Mouse (Mus musculus) kidney, embryonic 15.5 days (tissue): ENCODE data around the gene Olfr722. TPM values are rescaled to one million over a fixed set of nuclear protein-coding genes. Genes with fewer than 3 reads are reported as not detected.
"Not testable (repeated sequence)": the region's sequence is repeated elsewhere in the genome, so short reads cannot be mapped to it uniquely, and the experiment has no call there.

Experiments used
- ATAC-seq: fragments of 200-750 bp; cut with Nextera tagmentation; replicated peaks from 2 replicates; pipeline ENCODE4 v1.8.0; 2017; ENCODE audit warnings: moderate TSS enrichment; ENCODE audit not compliant: low FRiP score
- H3K27ac ChIP-seq: fragments of 300-500 bp; sonication (generic); 2 replicates; pipeline ENCODE4 v1.5.1; 2015; ENCODE audit warnings: mild to moderate bottlenecking, inconsistent platforms
- H3K27me3 ChIP-seq: fragments of 300-500 bp; sonication (generic); 2 replicates; pipeline ENCODE4 v1.6.1; 2015; ENCODE audit warnings: inconsistent platforms
- H3K36me3 ChIP-seq: fragments of 300-500 bp; sonication (generic); 2 replicates; pipeline ENCODE4 v1.6.1; 2015; ENCODE audit warnings: inconsistent platforms
- H3K4me1 ChIP-seq: fragments of 300-500 bp; sonication (generic); 2 replicates; pipeline ENCODE4 v1.6.1; 2015; ENCODE audit warnings: inconsistent platforms
- H3K4me2 ChIP-seq: fragments of 300-500 bp; sonication (generic); 2 replicates; pipeline ENCODE4 v1.6.1; 2015; ENCODE audit warnings: moderate library complexity, mild to moderate bottlenecking, inconsistent platforms
- H3K4me3 ChIP-seq: fragments of 300-500 bp; sonication (generic); replicated peaks from 2 replicates; pipeline ENCODE4 v1.5.1; 2015; ENCODE audit warnings: mild to moderate bottlenecking, inconsistent platforms
- H3K9ac ChIP-seq: fragments of 300-500 bp; sonication (generic); 2 replicates; pipeline ENCODE4 v1.6.1; 2015; ENCODE audit warnings: mild to moderate bottlenecking, inconsistent platforms
- H3K9me3 ChIP-seq: fragments of 300-500 bp; sonication (generic); replicated peaks from 2 replicates; pipeline ENCODE4 v1.6.1; 2016; ENCODE audit warnings: inconsistent platforms
- polyA plus RNA-seq: library from polyadenylated mRNA; unstranded; fragments of >200 nt; fragmentation: Nextera tagmentation; extraction: Ambion mirVana; gene quantifications from 2 replicates; pipeline ENCODE4 v1.2.1, GENCODE M21; 2015

Olfr722 gene
- not detected in 2 replicates for polyA plus RNA-seq

GRCm38 (mm10) chr14:49901899-49902298, at the start of gene Olfr722:
TSS of gene Olfr722 (minus strand) at chr14:49901999.
- H3K4me3 ChIP-seq: no peak within 1 kb of the TSS
- ATAC-seq: no peak
- H3K4me1 ChIP-seq: no peaks in the 10 kb centered on the region
- H3K36me3 ChIP-seq: no peaks in the 10 kb centered on the region
- H3K27ac ChIP-seq: no peak within 1 kb of the TSS
- H3K9ac ChIP-seq: no peak within 1 kb of the TSS
- no peak within 1 kb of the TSS for H3K4me2 ChIP-seq
- no peaks in the 10 kb centered on the region for H3K27me3 ChIP-seq
- no peaks in the 10 kb centered on the region for H3K9me3 ChIP-seq

GRCm38 (mm10) chr14:49931687-49932086, 29.9 kb upstream of the Olfr722 start, which contains the start of gene Olfr723:
TSS of gene Olfr723 (minus strand) at chr14:49931787.
- not testable (repeated sequence) for H3K4me1 ChIP-seq, H3K36me3 ChIP-seq, H3K9ac ChIP-seq, H3K27ac ChIP-seq, H3K4me2 ChIP-seq, H3K4me3 ChIP-seq, H3K9me3 ChIP-seq, ATAC-seq, H3K27me3 ChIP-seq

GRCm38 (mm10) chr14:49860387-49860786, 41.4 kb downstream of the Olfr722 start:
- H3K4me1 ChIP-seq: no peaks in the 10 kb centered on the region
- no peak overlapping the region for H3K27ac ChIP-seq
- H3K4me3 ChIP-seq: no peak overlapping the region
- H3K9me3 ChIP-seq: no peaks in the 10 kb centered on the region
- no peaks in the 10 kb centered on the region for H3K36me3 ChIP-seq
- H3K27me3 ChIP-seq: no peaks in the 10 kb centered on the region
- no peak overlapping the region for H3K4me2 ChIP-seq
- H3K9ac ChIP-seq: no peak overlapping the region
- ATAC-seq: no peak

Other genes with a start within 250 kb of the Olfr722 start
- gene Armh4, start 118.6 kb downstream of the Olfr722 start, polyA plus RNA-seq: 5.7 and 7.7 TPM in 2 replicates
- gene Olfr723, start 29.8 kb upstream of the Olfr722 start, polyA plus RNA-seq: not detected in 2 replicates
- not detected in 2 replicates for gene Olfr724, start 61.3 kb upstream of the Olfr722 start, polyA plus RNA-seq
- not detected in 2 replicates for gene Olfr725, start 138.4 kb upstream of the Olfr722 start, polyA plus RNA-seq
- not detected in 2 replicates for gene Olfr726, start 189.0 kb upstream of the Olfr722 start, polyA plus RNA-seq
- not detected in 2 replicates for gene Olfr727, start 221.2 kb upstream of the Olfr722 start, polyA plus RNA-seq
- not detected in 2 replicates for gene Olfr728, start 240.7 kb upstream of the Olfr722 start, polyA plus RNA-seq